Mouse (Mus musculus) adrenal gland, adult 18-20 months (tissue): ENCODE measurements around the gene Kcnh3. TPM values are rescaled to one million over a fixed set of nuclear protein-coding genes. Genes with fewer than 3 reads are reported as not detected.

Experiments
- DNase-seq, 2 experiments: peaks; one replicate each; pipeline ENCODE4 v3.0.0; 2021 to 2022; ENCODE audit warnings: low spot score in 2 of 2
- long read RNA-seq, 2 experiments: library from polyadenylated mRNA; stranded (forward); transcript quantifications; one replicate each; pipeline ENCODE4 v2.0.0; 2021
- total RNA-seq, 2 experiments: library from RNA; stranded (reverse); gene quantifications; 1 replicate in 1 of 2; 2 replicates in 1 of 2; pipeline ENCODE4 v1.2.3; 2021

Kcnh3 gene
- under 1 TPM; 0.60 to 0.67 TPM for total RNA-seq
- long read RNA-seq, experiment 1, partial matches to known transcripts, result 1 of 1 reads
- long read RNA-seq, experiment 1, other reads (novel, unspliced or antisense), result 0 of 1 reads
- long read RNA-seq, experiment 2, partial matches to known transcripts, result 1 of 1 reads
- long read RNA-seq, experiment 2, other reads (novel, unspliced or antisense), result 0 of 1 reads

DNA sequence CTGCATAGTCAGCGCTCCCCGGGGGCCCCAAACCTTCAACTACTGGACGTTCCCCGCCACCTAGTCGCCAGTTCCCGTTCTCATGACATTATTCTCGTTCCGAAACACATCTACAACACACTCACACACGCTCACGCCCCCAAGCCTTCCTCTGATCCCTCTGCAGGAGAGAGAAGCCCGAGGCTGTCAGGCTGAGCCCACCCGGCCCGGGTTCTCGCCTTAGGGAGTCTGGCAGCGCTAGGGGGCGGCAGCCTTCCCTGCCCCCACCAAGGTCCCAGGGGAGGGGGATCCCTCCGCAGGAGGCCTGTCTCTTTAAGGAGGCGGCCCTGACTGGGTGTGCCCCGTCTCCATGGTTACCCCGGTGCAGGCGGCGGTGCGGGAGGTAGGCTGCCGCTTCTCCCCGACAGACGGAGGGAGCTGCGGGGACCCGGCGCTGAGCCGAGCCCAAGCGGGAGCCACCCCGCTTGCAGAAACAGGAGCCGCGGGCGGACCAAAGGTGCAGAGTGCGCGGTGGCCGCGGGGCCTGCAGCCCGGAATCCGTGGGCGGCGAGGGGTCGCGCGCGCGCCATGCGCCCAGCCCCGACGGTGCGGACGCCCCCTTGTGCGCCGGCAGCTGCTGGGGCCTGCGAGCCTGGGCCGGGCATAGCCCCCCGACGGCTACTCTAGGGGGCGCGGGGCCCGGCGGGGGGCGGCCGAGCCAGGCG is at the start of gene Kcnh3:
Kcnh3 (plus strand) TSS at position 654 of the 704 bp plus-strand sequence.
- peak; percentile 43 to 53 for DNase-seq

DNA sequence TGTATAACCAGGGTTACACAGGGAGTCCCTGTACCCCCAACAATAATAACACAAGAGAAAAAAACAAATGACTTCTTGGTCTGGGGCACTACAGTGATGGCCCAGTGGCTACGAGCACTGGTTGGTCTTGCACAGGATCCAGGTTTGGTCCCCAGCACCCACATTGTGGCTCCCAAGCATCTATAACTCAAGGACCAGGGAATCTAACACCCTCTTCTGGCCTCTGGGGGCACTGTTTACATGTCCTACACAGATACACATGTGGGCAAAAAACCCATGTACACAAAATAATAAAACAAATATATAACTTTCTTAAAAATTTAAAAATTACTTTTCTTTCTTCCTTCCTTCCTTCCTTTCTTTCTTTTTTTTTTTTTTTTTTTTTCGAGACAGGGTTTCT is 45.0 kb upstream of the Kcnh3 start:
- no peak for DNase-seq

DNA sequence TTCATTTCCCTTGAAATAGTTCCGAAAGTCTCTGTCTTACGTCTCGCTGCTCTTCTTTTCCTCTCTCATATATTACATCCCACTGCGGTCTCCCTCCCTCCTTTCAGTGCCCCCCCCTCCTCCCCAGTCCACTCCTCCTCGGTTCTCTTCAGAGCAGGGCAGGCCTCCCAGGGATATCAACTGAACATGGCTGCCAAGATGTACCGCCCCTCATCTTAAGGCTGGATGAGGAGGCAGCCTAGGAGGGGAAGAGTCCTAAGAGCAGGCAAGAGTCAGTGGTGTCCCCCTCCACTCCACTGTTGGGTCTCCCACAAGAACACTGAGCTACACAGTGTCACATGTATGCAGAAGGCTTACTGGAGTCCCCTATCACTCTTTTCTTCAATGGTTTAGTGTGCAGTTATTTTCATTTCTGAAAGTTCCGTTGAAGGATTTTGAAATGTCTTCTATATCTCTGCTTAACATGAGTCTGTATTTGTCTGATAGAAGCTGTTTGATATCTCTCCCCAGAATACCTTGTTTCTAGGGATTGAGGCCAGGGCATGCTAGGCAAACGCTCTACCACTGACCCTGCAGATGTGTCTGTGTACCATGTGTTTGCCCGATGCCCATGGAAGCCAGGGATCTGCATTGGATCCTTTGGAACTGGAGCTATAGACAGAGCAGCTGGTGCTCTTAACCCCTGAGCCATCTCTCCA is 40.3 kb upstream of the Kcnh3 start:
- DNase-seq, result no peak

DNA sequence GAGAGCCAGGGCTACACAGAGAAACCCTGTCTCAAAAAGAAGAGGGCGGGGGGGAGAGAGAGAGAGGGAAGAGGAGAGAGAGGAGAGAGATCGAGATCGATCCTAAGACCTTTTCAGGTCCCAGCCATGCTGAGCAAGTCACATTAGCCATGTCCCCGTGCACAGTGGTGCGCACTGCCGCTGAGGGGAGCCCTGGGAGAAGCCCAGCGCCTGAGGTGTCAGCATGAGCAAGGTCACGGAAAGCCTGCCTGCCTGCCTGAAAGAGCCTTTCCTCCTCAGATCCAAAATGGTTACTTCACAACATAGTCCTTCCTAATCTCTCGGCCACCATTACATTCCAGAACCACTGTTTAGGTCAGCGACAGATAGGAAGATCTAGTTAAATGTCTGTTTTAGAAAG is 30.3 kb upstream of the Kcnh3 start:
- no peak for DNase-seq

DNA sequence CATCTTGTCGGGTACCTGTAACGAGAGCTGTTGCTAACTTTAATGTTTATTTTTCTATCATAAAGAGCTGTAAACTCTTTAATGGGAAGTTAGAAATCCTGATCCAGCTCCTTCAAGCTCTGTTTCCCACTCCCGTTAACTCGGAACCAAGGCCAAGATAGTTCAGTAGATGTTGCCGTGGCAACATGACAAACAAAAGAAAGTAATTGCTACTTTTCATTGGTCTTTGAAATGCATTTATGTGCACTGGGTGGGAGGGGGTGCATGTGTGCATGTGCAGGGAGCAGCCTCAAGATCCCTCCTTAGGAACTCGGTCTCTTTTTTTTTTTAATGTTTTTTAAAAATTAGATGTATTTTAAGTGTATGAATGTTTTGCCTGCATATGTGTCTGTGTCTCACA is 29.6 kb upstream of the Kcnh3 start:
- no peak for DNase-seq

DNA sequence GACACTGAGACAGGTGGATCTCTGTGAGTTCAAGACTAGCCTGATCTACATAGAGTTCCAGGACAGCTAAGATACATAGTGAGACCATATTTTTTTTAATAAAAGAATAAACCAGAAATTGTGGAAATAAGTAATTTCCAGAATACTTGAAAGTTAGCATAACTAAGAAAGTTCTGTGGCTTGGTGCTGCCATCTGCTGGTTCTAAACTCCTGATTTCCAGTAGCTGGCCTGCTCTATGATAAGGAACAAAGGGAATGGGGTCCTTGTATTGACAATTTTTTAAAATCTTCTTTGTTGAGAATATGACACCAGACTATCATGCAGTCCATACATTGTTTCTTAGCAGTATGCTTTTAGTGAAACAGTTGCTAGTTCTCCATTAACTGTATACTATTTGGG is 25.9 kb upstream of the Kcnh3 start:
- DNase-seq, result no peak

DNA sequence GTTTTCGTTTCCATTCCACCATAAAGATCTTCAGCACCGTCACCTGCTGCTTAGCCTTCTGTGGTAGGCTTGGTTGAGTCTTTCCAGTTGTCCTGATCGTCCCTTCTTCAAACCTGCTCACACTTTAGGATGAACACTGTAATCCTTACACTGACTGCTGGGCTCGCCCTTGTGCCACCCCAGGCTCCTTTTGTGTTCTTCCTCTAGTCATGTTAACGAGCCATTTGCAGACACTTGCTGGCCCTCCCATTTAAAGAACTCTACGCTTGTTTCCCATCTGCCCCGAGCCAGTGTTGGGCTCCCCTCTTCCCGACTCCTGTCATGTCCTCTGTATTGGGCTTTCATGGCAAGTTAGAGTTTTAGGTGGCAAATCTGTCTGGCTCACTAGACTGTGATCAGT is 18.7 kb upstream of the Kcnh3 start:
- no peak for DNase-seq

DNA sequence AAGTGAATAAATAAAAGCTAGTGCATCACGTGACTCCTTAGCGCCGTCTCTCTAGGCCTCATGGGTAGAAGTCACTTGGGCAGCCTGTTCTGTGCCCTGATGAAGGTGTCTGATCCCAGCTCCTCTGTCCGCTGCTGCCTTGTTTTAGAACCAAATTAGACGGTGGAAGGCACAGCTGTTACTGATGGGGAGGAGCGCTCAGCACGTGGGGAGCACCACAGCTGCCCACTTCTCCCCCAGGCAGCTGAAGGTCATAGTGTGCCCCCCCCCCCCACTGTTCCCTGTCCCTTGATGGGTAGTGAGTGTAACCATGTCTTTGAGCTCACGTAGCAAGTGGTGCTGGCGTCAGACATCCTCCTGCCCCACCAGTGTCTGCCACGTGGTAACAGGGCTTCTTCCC is 11.5 kb upstream of the Kcnh3 start:
- no peak for DNase-seq

DNA sequence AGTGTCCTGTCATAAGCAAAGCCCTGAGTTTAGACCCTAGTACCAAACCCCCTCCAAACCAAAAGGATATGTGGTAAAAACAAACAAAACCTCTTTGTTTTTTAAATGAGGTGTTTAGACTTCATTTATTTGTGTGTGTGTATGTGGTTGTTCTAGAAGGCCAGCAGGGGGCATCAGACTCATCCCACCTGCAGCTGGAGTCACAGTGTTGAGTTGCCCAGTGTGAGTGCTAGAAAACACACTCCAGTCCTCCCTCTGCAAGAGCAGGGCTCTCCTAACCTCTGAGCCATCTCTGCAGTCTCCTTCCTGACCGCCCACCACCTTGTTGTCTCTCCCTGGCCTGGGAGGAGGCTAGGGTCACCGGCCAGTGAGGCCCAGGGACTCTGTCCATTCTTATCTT is 9.7 kb upstream of the Kcnh3 start:
- DNase-seq, result no peak

DNA sequence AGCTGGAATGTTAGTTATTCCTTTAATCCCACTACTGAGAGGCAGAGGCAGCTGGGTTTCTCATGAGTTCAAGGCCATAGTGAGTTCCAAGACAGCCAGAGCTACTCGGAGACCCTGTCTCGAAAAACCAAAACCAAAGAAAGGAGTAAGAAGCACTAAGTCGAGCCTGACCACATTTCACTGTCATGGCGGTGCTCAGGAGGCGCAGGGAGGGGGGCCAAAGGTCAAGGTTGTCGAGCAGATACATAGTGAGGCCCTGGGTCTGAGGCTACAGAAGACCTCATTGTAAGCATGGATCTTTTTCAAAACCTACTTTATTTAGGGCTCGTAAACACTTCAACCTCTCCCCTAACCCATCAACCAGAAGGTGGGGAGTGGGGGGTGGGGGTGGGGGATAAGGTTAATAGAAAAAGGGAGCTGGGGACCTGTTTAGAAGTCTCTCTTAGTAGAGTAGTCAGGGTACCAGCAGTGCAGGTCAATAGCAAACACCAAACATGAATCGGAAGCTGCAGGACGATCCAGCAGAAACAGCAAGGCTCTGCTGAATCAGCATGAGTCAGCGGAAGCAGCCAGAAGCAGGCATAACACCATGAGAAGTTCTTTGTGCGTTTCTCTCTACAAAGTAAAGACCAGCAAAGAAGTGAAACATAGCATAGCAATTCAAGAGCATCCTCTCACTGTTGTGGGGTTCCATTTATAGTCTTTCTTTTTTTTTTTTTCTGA is 8.8 kb upstream of the Kcnh3 start:
- DNase-seq, result no peak

DNA sequence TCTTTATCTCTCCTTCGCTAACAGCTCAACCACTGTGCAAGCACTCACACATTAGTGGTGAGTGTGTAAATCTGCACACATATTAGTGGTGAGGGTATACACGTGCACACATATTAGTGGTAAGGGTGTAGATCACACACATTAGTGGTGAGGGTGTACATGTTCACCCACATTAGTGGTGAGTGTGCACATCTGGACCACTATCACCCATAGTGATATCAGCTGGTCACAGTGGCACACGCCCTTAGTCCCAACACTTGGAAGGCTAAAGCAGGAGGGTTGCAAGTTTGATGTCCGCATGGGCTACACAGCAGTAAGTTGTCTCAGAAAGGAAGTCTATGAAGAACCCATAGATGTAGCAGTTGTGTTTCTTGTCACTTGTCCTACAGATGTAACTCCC is 7.0 kb upstream of the Kcnh3 start:
- DNase-seq, result no peak

DNA sequence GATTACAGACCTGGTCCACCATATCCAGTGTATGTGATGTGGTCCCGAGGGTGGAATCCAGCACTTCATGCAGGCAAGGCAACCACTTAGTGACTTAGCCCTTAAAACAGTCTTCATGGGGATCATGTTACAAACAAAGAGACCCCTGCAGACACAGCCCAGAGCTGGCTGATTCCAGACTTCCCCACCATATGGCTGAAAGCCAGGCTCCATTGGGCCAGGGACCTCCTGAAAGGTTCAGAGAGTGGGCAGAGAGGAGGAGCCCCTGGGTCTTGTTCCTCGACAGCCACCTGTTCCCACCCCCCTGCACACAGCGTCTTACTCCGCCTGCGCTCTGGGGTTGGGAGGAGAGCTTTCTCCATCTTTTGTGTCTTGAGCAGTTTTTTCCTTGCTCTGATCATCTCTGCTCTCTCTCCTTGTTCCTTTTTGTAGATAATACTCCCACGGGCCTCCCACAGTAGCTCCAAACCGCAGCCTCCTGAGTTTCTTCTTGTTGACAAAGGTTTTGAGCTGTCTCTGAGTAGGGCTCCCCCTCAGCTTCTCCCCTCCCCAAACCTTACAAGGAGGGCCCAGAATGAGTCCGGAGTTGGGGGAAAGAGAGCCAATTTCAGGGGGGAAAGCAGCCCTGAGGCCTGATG is 3.2 kb upstream of the Kcnh3 start:
- DNase-seq, result no peak

DNA sequence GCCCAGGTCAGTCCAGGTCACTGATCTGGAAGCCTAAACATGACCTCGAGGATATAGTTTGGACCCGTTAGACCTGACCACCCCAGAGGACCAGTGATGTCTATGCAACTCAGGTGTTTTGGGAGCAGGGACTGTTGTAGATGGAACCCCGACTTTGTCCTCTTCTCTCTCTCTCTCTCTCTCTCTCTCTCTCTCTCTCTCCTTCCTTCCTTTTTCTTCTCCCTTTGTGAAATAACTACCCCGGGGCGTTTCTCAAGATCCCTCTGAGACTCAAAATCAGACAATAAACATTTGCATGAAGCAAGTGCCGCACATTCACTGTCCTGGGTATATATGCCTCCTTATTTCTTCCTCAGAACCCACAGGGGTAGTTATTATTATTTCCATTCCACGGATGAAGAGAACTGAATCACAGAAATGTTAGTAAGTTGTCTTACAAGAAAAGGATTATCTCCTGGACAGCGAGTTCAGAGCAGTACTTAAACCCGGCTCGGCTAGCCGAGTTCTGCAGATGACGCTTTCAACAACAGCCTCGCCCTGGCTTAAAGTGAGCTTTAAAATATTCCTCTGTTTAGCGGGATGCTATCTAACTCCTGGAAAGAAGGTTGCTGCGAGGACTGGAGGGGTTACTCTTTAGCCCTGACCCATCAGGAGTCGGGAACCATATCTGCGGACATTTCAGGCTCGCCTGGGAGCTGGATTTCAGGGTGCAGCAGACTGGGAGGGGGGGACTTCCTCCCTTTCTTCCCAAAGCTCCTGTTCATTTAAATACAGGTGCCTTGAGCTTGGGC is 1.7 kb upstream of the Kcnh3 start:
- no peak for DNase-seq

DNA sequence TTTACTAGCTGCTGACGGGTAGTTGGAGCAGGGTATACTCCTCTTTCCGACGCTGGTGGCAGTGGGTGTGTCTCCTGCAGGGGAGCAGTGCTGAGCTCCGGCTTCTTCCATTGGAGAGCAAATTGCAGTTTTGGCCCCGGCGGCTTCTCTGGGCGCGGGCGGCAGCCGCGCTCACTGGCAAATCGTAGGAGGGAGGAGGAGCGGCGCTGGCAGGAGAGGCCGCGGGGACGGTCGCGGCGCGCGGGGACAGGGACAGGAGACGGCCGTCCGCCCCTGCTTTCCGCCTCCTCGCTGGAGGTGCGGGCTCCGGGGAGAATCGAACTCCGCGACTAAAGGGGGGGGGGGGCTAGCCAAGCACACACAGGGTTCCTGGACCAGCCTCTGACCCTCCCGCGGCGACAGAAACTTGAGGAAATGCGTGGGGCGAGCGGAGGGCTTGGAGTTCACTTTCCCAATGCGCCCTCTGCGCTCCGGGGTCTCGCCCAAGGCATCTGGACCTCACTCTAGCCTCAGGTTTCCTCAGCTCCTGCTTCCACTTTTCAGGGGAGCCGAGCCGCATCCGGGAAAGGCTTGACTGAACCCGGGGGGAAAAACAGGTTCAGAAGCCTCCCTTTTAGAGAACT is 965 bp upstream of the Kcnh3 start:
- DNase-seq, result peak; percentile 53 to 66

DNA sequence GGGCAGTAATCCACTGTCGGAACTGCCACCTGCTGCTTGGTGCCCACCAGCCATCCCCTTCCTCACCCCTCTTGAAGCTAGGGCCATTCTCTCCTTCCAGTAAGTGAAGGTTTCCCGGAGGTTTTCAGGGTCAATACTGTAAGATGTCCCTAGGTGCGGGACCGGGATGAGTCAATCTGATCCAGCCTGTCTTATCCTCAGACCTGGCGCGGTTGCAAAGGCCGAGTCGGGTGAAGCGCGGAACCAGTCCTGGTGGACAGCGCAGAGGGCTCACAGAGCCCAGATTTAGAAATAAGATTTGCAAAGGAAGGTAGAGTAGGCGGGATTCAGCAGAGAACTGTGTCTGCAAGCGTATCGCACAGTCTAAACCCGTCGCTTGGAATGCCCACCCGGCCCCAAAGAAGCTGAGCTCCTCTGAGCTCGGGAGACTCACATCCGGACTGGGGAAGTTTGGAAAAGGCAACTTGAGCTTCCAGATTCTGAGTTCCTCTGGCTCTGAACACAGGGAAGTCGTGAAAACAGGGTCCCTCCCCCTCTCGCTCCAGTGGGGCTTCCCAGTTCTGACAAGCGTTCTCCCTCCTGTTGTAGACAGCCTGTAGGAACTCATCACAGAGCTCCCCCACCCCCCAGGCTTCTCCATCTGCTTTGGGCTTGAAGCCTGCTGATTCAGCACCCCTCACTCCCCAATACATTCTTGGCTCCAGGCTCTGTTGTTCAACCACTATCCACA is 585 bp downstream of the Kcnh3 start:
- DNase-seq, result peak in 1 of 2 experiments; percentile 12

DNA sequence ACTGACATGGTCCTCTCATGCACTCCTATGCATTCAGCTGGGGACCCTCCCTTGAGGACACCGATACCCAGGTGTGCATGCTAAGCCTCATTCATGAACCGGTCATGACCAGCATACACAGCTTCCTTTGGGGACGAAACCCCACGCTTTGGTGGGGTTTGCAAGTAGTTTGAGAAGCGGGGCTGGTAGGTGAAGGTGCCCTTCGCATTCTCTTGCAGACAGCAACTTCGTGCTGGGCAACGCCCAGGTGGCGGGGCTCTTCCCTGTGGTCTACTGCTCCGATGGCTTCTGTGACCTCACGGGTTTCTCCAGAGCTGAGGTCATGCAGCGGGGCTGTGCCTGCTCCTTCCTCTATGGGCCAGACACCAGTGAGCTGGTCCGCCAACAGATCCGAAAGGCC is 1.4 kb downstream of the Kcnh3 start:
- DNase-seq, result no peak

DNA sequence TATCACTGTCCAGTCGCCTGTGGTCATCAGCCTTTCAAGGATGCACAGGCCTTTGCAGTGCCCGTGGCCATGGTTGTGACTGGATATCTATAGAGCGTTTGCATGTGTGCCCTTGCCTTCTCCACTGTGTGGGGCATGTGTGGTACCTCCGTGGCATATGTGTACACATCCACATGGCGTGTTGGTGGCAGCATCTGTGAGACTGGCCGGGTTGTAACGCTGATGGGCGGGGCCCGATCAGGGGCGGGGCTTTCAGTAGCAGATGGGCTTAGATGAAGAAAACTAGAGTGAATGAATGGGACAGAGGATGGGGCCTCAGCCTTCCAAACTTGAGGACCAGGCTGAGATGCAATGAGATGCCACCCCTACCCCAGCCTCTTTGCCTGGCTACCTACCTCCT is 7.3 kb downstream of the Kcnh3 start:
- no peak for DNase-seq

DNA sequence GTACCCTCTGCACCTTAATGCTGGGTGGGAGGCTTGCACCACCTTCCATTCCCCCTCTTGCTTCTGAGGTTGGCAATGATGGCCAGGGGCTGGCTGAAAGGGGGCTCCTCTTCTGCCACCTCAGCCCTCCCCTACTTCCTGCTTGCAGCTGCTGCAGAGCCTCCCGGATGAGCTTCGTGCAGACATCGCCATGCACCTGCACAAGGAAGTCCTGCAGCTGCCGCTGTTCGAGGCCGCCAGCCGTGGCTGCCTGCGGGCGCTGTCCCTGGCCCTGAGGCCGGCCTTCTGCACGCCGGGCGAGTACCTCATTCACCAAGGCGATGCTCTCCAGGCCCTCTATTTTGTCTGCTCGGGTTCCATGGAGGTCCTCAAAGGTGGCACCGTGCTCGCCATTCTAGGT is 9.1 kb downstream of the Kcnh3 start:
- no peak for DNase-seq

DNA sequence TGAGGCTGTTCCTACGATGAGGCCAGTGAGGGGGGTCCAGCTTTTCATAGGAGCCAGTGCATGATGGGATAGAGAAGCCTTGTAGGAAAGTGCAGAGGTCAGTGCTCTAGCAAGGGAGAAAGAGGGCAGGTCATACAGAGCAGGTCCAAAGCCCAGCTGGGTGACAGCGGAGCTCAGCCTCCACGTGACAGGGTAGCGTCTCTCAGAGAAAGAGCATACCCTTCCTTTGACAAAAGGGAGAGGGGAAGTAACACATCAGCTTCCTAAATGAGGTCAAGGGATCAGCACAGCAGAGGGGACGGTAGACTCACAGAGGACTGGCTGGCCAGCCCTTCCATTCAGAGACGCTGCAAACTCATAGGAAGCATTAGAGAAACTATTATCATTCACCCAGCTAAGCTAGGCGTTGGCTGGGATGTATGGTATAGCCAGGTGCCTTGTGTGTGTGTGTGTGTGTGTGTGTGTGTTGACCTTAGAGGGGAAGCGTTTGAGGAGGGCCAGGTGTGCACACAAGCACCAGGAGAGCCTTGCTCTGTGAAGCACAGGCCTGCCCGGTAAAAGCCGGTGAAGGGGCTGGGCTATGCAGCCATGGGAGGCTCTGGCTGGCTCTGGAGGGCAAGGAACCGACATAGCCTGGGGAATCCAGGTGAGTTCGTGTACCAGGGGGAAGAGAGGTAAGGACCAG is 9.8 kb downstream of the Kcnh3 start:
- no peak for DNase-seq
